Mouse (Mus musculus) inflammation-experienced regulatory T-cells, adult 6 months (primary cell): ENCODE data around the gene Exoc3l2. TPM values are rescaled to one million over a fixed set of nuclear protein-coding genes. Genes with fewer than 3 reads are reported as not detected.
A peak's percentile ranks its signal among the peaks of the same experiment; 100 is the strongest.

Experiments
- ATAC-seq: one replicate; pipeline ENCODE4 v1.8.0; 2017
- polyA plus RNA-seq, 3 experiments: library from polyadenylated mRNA; unstranded; fragments of 100-300 nt; shearing (Covaris generic); gene quantifications; one replicate each; pipeline ENCODE4 v1.2.1; 2017

The Exoc3l2 gene
- polyA plus RNA-seq, 3 experiments from 2014 or later: not detected

DNA sequence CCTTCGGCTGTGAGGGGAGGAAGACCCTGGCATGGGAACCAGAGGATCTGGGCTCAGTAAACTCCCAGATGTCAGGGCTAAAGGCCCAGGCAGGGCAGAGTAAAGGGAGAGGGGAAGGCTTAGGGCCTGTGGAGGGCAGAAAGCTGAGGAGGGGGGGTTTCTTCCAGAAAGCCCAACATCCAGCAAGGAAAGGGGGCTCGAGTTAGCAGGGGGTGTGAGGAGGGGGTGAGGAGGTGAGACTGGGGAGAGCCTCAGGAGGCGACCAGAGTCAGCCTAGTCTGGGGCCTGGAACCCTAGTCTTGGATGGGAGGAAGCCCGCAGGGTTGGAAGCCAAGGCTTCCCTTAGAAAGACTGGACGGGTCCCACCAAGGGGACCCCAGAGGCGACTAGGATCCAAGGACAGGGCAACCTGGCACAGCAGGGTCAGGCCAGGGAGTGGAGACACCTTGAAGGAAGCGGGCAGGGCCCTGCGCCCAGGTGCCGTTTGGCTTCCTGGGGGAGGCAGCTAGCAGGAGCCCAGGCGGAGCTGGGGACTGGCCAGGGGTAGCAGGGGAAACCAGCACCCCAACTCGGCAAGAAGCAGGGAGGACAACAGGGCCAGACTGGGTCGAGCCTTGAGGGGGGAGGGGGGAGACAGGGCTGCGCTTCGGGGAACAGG, 5.6 kb upstream of the Exoc3l2 start:
- ATAC-seq: peak; percentile 25

DNA sequence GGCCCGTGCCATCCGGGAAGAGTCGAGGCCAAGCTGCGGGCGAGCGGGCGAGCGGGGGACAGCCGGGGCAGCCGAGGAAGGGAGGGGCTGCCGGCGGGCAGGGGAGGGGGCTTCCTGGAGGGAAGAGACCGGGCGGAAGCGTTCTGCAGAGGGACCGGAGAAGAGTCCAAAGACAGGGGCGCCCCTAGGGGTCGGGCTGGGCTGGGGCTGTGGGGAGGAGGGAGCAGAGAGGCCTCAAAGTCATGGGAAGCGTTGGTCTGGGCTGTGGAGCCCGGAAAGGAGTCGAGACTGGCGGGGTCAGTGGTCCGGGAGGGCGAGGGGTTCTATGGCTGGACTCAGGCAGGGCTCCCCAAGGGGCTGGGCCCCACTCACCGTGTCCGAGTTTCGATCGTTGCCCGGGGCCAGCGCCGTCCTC, 5.1 kb upstream of the Exoc3l2 start:
- ATAC-seq: peak; percentile 60

DNA sequence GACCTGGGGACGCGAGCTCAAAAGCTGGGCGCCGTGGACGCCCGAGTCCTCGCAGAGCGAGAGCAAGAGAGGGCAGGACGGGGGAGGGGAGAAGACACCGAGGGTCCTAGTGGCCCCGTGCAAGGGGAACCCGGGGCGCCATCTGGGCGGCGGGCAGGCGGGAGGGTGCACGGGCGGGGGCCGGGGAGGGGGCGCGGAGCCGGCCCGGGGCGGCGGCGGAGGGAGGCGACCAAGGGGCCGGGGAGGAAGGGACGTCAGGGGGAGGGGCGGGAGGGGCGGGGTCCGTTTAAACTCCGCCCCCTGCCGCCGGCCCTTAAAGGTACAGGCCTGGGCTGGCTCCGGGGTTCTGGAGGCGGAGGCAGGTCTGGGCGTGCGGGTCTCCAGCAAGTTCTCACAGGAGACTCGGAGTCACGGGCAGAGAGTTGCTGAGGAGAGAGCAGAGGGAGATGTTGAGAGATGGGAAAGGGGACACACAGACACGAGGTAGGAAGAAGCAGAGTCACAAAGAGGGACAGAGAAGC, 4.5 kb upstream of the Exoc3l2 start, which contains the start of gene Mark4:
Gene Mark4 (minus strand): TSS at position 231 of the 521 bp plus-strand sequence.
- ATAC-seq: peak; percentile 67

DNA sequence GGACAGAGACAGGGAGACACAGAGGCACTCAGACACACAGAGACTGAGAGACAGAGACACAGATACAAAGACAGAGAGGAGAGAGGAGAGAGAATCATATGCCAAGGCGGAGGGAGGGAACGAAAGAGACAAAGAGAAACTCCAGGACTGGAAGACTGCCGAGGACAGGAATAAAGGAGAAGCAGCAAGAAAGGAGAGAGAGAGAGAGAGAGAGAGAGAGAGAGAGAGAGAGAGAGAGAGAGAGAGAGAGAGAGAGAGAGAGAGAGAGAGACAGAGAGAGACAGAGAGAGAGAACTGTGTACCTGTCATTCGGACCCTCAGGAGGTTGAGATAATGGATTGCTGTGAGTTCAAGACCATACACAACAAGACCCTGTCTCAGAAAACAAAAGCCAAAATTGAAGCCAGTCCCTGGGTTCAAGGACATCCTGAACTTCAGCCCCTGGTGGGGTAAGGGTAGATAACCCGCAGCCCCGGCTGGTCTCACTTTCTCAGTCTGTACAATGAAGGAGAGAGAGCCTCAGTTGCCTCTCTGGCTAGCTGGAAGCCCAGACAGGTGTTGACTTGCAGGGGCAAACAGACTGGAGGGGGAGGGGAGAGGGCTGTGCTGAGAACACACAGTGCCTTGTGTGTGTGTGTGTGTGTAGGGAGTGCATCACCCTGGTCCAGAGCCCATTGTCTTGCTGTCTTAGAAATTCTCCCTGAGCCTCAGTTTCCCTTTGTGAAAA, 3.8 kb upstream of the Exoc3l2 start:
- ATAC-seq: no peak

DNA sequence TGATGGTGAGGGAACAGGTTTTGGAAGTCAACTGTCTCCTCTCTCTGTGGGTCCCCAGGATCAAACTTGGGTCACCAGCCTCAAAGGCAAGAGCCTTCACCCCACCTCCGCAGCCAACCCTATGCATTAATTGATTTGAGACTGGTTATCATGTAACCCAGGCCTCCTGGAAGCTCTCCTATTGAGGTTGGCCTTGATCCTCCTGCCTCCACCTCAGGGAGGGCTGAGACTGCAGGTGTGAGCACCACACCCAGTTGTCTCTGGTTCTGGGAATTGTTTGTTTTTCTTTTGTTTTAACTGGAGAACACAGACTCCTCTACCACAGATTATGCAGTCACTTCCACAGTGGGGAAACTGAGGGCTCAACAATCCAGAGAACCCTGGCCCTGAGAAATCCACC, 2.6 kb upstream of the Exoc3l2 start:
- ATAC-seq: no peak

DNA sequence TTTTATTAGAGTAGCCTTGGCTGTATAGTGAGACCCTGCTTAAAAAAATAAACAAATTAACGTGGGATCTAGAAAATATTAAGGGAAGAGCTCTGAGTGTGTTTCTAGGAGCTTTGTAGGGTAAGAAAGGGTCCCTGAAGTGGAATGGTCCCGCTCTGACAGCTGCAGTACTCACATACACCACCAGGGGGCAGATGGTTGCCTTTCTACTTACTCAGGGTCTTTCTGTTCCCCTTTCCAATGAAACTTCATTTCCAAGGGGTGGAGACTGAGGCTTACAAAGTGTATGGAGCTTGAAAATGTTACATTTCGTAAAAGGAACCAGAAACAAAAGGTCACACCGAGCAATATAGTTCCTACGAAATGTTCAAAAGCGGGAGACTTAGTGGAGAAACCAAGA, 1.6 kb upstream of the Exoc3l2 start:
- no peak for ATAC-seq

DNA sequence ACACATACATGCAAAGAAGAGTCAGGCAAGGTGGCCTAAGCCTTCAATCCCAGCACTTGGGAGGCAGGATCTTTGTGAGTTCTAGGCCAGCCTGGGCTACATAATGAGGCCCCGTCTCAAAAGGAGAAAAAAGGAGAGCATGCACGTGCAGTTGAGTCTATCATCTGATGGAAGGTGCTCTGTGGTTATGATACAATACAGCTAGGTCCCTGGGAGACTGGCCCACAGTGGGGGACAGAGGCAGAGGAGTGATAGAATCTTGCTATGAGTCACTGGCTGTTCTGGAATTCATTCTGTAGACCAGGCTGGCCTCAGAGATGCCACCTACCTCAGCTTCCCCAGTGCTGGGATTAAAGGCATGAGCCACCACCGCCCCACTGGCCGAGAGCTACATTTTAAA, 688 bp upstream of the Exoc3l2 start:
- ATAC-seq: no peak

DNA sequence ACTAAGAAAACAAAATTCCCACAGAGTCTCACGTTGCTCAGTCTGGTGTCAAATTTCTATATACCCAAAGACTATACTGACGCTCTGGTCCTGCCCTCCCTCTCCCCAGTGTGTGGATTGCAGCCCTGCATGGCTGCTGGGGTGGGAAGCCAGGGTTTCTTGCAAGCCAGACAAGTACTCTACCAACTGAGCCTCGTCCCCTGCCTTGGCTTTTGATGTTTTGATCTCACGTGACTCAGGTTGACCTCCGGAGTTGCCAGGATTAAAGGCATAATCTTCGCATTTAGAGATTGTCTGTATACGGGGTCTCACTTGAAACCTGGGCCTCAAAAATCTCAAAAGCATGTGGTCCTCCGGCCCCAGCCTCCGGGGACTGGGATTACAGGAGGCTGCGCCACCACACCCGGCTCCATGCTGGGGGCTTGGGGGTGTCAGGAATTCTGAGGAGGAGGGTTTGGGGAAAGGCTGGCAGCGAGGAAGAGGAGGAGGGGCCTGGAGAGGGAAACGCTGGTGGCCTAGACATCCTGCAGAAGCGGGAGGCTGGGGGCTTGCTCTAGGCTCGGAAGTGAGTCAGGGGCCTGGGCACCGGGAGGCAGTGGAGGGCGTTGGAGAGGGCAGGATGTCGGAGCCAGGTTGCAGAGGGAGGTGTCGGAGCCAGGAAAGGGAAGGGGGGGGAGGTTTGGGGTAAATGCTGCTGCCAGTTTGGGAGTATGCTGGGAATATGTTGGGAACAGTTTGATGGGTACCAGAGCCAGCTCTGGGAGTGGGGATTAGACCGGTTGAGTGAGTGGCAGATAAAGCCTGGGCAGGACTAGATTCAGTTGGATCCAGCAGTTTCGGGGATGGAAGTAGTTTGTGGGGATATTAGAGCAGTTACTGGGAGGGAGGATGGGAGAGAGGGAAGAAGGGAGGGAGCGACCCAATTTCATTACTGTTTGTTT, 1.5 kb downstream of the Exoc3l2 start:
- ATAC-seq: no peak

DNA sequence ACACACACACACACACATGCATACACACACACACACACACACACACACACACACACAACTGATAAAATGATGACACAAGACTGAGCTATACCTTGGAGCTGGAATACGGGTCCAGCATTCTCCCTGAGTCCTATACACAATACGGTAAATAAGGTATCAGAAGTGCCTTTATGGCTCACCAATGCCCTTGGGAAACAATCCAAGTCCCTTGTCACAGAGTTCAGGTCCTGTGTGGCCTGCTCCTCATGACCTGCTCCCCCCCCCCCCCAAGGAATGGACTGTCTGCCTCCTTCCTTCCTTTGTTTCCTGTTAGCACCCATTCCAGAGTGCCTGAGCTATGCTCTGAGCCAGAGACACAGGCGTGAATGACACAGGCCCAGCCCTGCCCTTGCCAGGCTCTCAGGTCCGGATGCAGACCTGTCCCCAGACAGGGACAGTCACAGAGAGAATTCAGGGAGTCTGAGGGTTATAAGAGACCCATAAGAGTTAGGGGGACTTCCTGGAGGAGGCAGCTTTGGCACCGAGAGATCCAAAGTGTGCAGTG, 3.5 kb downstream of the Exoc3l2 start:
- ATAC-seq: no peak

DNA sequence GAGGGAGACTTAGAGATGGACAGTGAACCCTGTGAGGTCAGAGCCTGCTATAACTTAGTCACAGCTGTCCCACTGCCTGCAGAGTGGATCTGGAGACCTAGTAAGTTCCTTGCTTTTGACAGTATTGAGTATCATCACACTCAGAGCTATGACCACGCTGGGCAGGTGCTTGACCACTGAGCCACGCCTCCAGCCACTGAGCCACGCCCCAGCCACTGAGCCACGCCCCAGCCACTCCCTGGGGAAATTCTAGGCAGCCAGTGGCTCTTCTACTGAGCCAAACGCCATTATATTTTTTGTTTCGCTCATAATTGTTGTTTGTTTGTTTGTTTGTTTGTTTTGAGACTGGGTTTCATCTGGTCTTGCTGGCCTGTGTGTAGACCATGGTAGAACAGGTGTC, 4.5 kb downstream of the Exoc3l2 start:
- ATAC-seq: no peak

DNA sequence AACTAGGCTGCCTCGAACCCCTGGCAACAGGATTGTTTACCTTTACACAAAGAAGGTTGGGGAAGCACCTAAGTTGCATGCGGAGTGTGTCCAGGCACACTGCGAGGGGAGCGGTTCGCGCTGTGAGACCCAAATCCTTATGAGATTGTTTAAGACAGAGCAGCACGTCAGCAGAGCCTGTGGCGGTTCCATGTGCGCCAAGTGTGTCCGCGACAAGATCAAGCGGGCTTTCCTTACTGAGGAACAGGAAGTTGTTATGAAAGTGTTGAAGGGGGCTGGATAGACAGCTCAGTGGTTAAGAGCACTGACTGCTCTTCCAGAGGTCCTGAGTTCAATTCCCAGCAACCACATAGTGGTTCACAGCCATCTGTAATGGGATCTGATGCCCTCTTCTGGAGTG, 5.1 kb downstream of the Exoc3l2 start:
- ATAC-seq: no peak

DNA sequence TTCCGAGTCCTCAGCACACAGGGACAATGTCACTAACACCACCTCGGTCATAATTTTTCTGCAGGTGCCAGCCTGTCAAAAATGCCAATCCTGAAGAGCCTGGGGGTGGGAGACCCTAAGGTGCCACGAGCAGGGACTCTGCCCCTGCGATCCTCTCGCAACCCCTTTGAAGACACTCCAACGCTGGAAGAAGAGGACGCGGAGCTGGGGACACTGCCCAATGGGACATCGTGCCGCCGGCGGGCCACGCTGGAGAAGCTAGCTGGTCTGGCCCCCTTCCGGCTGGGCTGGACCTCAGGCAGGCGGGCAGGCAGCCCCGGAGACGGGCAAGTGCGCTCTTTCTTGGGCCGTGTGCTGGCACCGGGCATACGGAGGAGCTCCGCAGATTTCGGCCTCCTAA, 6.3 kb downstream of the Exoc3l2 start:
- ATAC-seq: no peak

DNA sequence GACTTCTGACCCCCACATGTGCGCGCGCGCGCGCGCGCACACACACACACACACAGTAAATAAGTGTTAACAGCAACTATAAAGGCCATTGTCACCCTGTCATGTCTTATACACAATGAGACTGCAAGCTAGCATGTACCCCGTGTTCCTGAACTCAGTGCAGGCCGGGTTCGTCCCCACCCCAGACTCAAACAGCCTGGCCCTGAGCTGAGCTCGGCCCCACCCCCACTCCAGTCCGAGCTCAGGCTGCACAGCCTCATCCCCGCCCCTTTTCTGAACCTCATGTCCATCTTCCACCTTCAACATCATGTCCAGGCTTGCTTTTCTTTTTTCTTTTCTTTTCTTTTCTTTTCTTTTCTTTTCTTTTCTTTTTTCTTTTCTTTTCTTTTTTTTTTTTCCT, 7.2 kb downstream of the Exoc3l2 start:
- ATAC-seq: no peak

DNA sequence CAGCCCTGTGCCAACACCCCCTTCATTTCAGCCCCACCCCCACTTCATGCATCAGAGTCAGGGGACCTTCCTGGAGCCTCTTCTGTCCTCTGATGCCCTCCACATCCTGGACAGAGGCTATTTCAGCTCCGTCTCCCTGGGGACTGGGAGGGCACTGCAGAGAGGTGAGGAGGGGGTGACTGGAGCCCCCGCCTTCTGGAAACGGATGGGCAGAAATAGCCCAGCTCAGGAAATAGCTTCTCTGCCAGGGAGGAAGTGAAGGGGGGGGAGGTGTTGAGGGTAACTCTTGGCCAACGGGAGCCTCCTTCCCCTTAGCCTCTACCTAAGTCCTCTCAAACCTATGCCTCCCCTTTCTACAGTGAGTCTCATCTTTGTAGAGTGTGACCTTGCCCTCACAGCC, 9.3 kb downstream of the Exoc3l2 start:
- no peak for ATAC-seq

DNA sequence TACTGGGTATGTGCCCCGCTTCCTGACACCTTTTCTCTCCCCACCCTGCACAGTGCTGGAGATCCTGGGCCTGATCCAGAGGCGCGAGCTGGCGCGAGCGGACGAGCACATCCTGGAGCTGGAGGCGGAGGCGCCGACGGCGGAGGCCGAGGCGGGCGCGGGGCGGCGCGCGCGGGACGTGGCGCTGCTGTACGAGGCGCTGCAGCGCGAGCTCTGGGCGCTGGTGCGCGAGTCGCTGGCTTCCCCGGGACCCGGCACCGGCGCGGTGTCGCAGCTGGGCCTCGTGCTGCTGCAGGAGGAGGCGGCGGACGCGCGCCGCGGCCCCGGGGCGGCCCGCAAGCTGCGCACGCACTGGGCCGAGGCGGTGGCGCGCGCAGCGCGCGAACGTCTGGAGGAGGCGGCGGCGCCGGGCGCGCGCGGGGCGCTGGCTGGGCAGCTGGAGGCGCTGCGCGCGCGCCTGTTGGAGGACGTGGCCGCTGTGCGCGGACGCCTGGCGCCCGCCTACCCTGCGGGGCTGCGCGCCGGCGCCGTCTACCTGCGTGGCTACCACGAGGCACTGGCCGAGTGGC, 10.8 kb downstream of the Exoc3l2 start:
- ATAC-seq: no peak

DNA sequence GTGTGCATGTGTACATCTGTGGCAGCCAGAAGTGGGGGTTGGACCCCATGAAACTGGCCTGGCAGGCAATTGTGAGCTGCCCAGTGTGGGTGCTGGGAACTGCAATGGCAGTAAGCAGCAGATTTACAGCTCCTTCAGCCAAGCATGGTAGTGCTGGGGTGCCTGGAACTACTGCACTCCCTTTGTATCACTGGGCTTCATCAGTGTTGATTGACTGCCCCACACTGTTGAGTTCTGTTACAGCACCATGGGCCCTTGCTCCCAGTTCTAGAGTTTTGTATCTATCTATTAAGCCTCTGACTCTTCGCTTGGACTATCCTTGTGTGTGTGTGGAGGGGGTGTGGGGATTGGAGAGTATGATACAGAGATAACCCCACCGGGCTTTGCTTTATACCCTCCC, 14.0 kb downstream of the Exoc3l2 start:
- ATAC-seq: no peak

DNA sequence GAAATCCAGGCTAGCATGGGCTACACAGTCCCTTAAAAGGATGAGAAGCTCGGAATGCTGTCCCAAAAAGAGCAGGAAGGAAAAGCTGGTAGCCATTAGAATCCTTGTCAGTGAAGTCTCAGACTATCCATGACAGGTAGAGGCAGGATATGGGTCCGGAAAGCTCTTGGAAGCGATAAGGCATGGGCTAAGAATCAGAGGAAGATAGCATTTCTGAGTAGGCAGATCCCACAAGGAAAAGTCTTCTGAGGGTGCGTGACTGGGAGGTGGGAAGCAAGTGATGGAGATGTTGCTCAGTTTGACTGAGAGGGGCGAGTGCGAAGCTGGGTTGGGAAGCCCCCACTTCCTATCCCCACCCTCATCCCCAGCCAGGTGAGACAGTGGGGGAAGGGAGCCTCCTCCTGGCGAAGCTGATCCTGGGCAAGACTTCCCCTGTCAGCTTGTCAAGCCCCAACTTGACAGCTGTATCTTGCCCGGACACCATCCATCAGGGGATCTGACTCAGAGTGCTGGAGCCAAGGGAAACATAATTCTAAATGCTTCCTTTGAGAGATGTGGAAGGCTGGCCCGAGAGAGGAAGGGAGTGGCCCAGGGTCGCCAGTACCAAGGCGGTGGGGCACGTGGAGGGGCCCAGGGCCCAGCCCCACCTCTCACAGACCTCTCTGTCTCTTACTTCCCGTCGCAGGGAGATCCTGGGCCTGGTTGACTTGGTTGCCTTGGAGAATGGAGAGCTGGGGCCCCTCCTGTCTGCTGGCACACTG, 14.7 kb downstream of the Exoc3l2 start:
- ATAC-seq: no peak

DNA sequence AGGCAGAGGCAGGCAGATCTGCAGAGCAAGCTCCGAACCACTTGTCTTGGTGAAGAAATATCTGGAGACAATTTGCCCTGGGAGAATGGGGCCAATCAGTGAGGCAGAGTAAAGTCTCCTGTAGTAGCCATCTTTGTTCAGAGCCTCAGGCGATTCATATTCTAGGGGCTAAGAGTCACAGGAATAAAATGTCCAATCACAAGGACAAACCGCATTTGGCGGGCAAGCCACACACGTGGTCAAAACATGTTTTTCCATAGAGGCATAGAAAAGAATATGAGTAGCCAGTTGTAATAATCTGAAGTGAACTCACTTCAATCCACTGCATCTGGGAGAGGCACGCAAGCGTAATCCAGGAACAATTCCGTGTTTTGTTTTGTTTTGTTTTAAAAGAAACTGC, 20.1 kb downstream of the Exoc3l2 start:
- no peak for ATAC-seq

DNA sequence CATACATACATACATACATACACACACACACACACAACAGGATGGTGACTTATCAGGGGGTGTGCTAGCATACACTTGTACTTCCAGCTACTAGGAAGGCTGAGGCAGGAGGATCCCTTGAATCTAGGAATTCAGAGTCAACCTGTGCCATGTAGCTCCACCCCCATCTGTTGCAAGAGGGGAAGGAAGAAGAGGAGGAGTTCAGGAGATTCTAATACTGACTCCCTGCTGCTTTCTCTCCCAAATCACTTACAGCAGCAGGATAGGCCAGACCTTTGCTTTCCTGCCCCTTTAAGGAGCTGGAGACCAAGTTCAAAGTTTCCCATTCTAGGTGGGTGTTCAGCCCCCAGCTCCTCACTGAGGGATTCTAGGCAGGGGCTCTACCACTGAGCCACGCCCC, 22.4 kb downstream of the Exoc3l2 start:
- no peak for ATAC-seq

DNA sequence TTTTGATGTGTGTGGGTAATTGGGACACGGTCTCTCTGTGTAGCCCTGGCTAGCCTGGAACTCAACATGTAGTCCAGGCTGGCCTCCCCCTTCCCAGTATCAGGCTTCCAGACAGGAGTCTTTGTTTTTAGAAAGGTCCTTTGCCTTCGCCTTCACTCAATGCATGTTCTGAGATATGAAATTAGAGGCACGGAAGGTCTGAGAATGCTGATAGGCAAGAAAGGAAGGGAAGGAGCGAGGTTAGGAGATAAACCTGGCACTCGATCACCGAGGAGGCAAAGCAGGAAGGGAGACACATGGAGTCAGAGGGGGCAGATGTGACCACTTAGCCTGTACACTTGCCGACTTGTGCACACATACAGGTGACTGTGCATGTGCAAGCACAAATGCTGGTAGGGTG, 23.4 kb downstream of the Exoc3l2 start:
- no peak for ATAC-seq

DNA sequence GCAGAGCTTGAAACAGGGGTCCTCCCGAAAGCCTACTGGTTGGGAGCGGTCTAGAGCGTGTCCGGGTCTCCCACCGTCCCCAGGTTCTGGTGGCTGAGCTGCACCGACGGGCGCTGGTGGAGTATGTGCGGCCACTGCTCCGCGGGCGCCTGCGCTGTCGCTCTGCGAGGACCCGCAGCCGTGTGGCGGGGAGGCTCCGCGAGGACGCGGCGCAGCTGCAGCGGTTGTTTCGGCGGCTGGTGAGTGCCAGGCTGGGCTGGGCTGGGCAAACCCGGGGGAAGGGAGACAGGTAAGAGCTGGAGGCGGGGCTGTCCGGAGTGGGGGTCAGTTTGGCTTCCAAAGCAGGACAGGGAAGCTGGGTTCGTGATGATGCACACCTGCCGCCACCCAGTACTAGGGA, 26.4 kb downstream of the Exoc3l2 start:
- no peak for ATAC-seq

DNA sequence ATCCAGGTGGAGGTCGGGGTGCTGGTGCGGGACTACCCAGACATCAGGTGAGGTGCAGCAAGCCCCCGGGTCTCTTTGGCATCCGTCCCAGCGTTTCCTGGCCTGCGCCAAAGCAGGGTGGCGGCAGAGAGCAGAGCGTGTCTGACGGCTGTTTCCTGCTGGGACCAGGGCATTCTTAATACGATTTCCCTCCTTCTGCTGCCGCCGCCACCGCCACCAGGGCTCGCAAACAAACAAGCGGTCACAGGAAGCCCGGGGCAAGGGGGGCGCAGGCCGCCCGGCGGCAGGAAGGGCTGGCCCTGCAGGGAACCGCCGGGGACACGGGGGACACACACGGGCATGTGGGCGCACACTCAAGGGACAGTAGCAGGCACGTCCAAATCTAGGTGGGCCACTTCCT, 28.6 kb downstream of the Exoc3l2 start:
- no peak for ATAC-seq
